16 mouse cellular contexts compared by ENCODE assay signal in the genomic region with DNA sequence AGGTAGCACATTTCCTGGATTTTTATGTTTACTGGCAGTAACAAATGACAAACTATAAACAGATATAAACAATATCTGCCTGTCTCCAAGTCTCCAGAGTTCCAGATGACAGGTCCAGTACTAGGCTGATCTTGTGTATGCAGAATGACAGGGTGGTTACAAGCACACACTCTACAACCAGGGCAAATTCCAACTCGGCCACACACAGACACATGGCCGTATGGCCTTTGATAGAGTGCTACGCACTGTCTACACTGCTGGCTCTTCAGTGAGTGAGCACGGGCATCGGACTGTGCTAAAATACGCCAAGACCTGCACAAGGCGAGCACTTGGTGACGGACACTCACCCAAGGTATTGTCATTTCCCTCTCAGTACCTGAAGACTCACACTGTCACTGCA.
"Had no signal": no experiment of that assay in that cellular context is flagged by ENCODE, and none has a peak within 500 bp of the region (broad histone marks: within the 10 kb centered on the region; RNA-seq: fewer than 3 reads in every experiment).

No protein-coding gene starts in this region.

- H3K4me3 ChIP-seq: kidney, embryonic 15.5 days; limb, embryonic 12.5 days; limb, embryonic 15.5 days; lung, embryonic 15.5 days; midbrain, embryonic 12.5 days; myocyte had no signal

- H3K27me3 ChIP-seq: kidney, embryonic 15.5 days; limb, embryonic 12.5 days; limb, embryonic 15.5 days; lung, embryonic 15.5 days; midbrain, embryonic 12.5 days had no signal

- H3K9me3 ChIP-seq: kidney, embryonic 15.5 days; limb, embryonic 12.5 days; limb, embryonic 15.5 days; lung, embryonic 15.5 days; midbrain, embryonic 12.5 days had no signal

- H3K4me1 ChIP-seq: kidney, embryonic 15.5 days; limb, embryonic 12.5 days; limb, embryonic 15.5 days; lung, embryonic 15.5 days; midbrain, embryonic 12.5 days had no signal

- DNase-seq: kidney, adult 2 months; kidney, postnatal 14 days; kidney, postnatal 4 days; left cerebral cortex, postnatal 4 days; lung, postnatal 10 days; lung, postnatal 36 days; thymus, adult 18-20 months; thymus, postnatal 36 days had no signal

- H3K36me3 ChIP-seq: kidney, embryonic 15.5 days; limb, embryonic 12.5 days; midbrain, embryonic 12.5 days had no signal

- ATAC-seq: intestine, postnatal 0 days; midbrain, embryonic 16.5 days had no signal

- H3K27ac ChIP-seq: kidney, embryonic 15.5 days; limb, embryonic 12.5 days; limb, embryonic 15.5 days; lung, embryonic 15.5 days; midbrain, embryonic 12.5 days had no signal

- H3K9ac ChIP-seq: kidney, embryonic 15.5 days; limb, embryonic 12.5 days; limb, embryonic 15.5 days; lung, embryonic 15.5 days; midbrain, embryonic 12.5 days had no signal

- H3K4me2 ChIP-seq: kidney, embryonic 15.5 days; limb, embryonic 12.5 days; limb, embryonic 15.5 days; lung, embryonic 15.5 days; midbrain, embryonic 12.5 days had no signal
